Mouse (Mus musculus): ENCODE data around the gene Skint3. TPM values are rescaled to one million over a fixed set of nuclear protein-coding genes. Genes with fewer than 3 reads are reported as not detected.
"Not testable (repeated sequence)": the region's sequence is repeated elsewhere in the genome, so short reads cannot be mapped to it uniquely, and the experiment has no call there.

The Skint3 gene
- total and polyA plus RNA-seq, 2 experiments from 2014 or later: not detected

DNA sequence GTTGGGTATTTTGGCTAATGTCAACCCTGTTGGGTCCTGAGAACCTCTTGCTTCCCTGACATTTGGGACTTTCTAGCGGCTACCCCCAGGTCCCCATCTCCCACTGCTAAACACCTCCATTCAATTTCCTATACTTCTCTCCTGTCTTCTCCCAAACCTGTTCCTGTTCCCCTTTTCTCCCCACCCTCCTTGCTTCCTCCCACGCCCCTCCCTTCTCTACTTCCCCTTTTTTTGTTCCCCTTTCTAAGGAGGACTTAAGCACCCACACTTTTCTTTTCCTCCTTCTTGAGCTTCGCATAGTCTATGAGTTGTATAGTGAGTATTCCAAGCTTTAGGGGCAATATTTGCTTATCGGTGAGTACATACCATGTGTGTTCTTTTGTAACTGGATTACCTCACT is 56.4 kb downstream of the Skint3 start:
- no peak for ATAC-seq (ENCODE audit: insufficient read depth, low read depth)
- 66% methylated on average over 4 of the region's 4 CpGs for WGBS
- Histone ChIP-seq H3K27me3 (ENCODE audit: control insufficient read depth, insufficient read depth, low read length) (no peaks in the 10 kb centered on the region), H3K9me3 (replicated peaks; ENCODE audit: control insufficient read depth, low read length) (peaks cover 11% of the 10 kb centered on the region), H3K9ac (replicated peaks; ENCODE audit: low read depth, low read length) (no peak overlapping the region), H3K4me1 (ENCODE audit: control insufficient read depth, insufficient read depth) (no peaks in the 10 kb centered on the region), H3K4me3 (ENCODE audit: low read depth, low read length) (no peak overlapping the region), H3K36me3 (replicated peaks; ENCODE audit: control insufficient read depth, insufficient read depth, low read length) (no peaks in the 10 kb centered on the region), H3K27ac (ENCODE audit: low read depth) (no peak overlapping the region), H3K4me2 (ENCODE audit: low read depth, low read length) (no peak overlapping the region)
- no peak for DNase-seq (ENCODE audit: low spot score)
- no peak for TF ChIP-seq CTCF (IDR thresholded peaks at IDR 0.05; ENCODE audit: low read depth)
- no peak for TF ChIP-seq EP300 (IDR thresholded peaks at IDR 0.05; ENCODE audit: low read depth)

DNA sequence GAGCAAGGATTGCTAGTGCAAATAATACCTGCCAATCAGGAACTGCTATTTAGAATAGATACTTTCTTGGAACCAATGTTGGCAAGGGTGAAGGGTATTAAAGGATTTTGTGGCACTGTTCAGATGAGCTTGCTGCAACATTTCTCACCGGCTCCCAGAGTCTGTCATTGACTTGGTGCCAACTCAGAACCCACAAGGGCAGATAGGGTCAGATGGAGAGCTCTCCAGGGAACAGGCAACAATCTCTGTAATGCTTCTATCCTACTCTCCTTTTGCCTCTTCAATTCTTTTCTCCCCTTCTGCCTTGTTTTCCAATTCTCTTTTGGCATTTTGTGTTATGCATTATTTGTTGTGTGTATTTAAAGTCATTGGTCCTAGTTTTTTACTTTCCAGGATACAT is 70.3 kb downstream of the Skint3 start:
- no peak for ATAC-seq (ENCODE audit: insufficient read depth, low read depth)

DNA sequence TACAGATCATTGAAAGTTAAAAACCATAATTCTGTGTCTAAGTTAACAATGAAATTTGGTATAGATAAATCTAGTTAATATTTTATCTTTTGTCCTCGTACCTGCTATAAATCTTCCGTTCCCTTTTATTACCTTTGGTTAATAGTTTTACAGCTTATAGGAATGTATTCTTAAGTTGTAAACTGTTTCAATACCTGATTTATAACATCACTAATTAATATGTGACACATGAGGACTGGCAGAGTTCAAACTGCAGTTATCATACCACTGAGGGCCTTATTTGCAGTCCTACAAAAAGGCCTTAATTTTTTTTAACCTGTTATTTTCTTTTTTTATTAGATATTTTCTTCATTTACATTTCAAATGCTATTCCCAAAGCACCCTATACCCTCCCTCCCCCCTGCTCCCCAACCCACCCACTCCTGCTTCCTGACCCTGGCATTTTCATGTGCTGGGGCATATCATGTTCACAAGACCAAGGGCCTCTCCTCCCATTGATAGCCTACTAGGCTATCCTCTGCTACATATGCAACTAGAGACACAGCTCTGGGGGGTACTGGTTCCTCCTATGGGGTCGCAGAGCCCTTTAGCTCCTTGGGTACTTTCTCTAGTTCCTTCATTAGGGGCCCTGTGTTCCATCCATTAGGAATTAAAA is 70.9 kb downstream of the Skint3 start:
- 70% methylated on average over 3 of the region's 3 CpGs for WGBS
- H3K9me3 ChIP-seq (replicated peaks; ENCODE audit: control insufficient read depth, low read length): peaks cover 6% of the 10 kb centered on the region
- H3K4me3 ChIP-seq (ENCODE audit: low read depth, low read length): no peak overlapping the region
- no peak overlapping the region for H3K4me2 ChIP-seq (ENCODE audit: low read depth, low read length)
- H3K27ac ChIP-seq (ENCODE audit: low read depth): no peak overlapping the region
- H3K27me3 ChIP-seq (ENCODE audit: control insufficient read depth, insufficient read depth, low read length): no peaks in the 10 kb centered on the region
- no peaks in the 10 kb centered on the region for H3K4me1 ChIP-seq (ENCODE audit: control insufficient read depth, insufficient read depth)
- H3K9ac ChIP-seq (replicated peaks; ENCODE audit: low read depth, low read length): no peak overlapping the region
- H3K36me3 ChIP-seq (replicated peaks; ENCODE audit: control insufficient read depth, insufficient read depth, low read length): no peaks in the 10 kb centered on the region
- DNase-seq (ENCODE audit: low spot score) (no peak), ATAC-seq (ENCODE audit: insufficient read depth, low read depth) (no peak)
- no peak for TF ChIP-seq EP300 (IDR thresholded peaks at IDR 0.05; ENCODE audit: low read depth)
- TF ChIP-seq CTCF (IDR thresholded peaks at IDR 0.05; ENCODE audit: low read depth): no peak

More for the DNA sequence above, 70.3 kb downstream of the Skint3 start:
- 40% methylated on average over 1 of the region's 1 CpGs for WGBS
- DNase-seq (ENCODE audit: low spot score): no peak
- Histone ChIP-seq H3K27me3 (ENCODE audit: control insufficient read depth, insufficient read depth, low read length) (no peaks in the 10 kb centered on the region), H3K4me3 (ENCODE audit: low read depth, low read length) (no peak overlapping the region), H3K9me3 (replicated peaks; ENCODE audit: control insufficient read depth, low read length) (peaks cover under 1% of the 10 kb centered on the region), H3K4me2 (ENCODE audit: low read depth, low read length) (no peak overlapping the region), H3K27ac (ENCODE audit: low read depth) (no peak overlapping the region), H3K4me1 (ENCODE audit: control insufficient read depth, insufficient read depth) (no peaks in the 10 kb centered on the region), H3K36me3 (replicated peaks; ENCODE audit: control insufficient read depth, insufficient read depth, low read length) (no peaks in the 10 kb centered on the region), H3K9ac (replicated peaks; ENCODE audit: low read depth, low read length) (no peak overlapping the region)
- no peak for TF ChIP-seq EP300 (IDR thresholded peaks at IDR 0.05; ENCODE audit: low read depth)
- TF ChIP-seq CTCF (IDR thresholded peaks at IDR 0.05; ENCODE audit: low read depth): no peak

DNA sequence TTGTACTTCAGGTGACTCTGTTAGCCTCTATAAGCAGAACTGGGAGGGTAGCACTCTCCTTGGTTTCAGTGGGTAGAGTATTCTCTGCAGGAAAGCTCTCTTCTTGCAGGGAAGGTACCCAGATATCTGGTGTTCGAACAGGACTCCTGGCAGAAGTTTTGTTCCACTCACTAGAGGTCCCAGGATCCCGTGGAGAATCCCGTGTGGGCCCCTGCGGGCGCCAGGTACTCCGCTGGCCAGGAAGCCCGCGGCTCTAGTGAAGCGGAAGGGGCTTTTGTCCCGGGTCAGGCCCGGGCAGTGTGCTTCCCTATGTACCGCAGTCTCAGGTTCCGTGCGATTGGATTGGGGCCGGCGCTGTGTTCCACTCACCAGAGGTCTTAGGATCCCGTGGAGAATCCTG is 117.1 kb downstream of the Skint3 start:
- 86% methylated on average over 16 of the region's 17 CpGs for WGBS
- not testable (repeated sequence) for H3K9ac ChIP-seq (replicated peaks; ENCODE audit: low read depth, low read length)

More for the DNA sequence above, 117.1 kb downstream of the Skint3 start:
- not testable (repeated sequence) for H3K27me3 ChIP-seq (ENCODE audit: control insufficient read depth, insufficient read depth, low read length); DNase-seq (ENCODE audit: low spot score); H3K27ac ChIP-seq (ENCODE audit: low read depth); H3K4me1 ChIP-seq (ENCODE audit: control insufficient read depth, insufficient read depth); H3K36me3 ChIP-seq (replicated peaks; ENCODE audit: control insufficient read depth, insufficient read depth, low read length); H3K4me2 ChIP-seq (ENCODE audit: low read depth, low read length); ATAC-seq (ENCODE audit: insufficient read depth, low read depth); H3K9me3 ChIP-seq (replicated peaks; ENCODE audit: control insufficient read depth, low read length); H3K4me3 ChIP-seq (ENCODE audit: low read depth, low read length)

Other genes with a start within 250 kb of the Skint3 start
- gene Skint1, start 226.0 kb upstream of the Skint3 start, total RNA-seq (2014; rRNA removed; ENCODE audit: low replicate concordance): not detected in 2 replicates
- gene Skint1, start 226.0 kb upstream of the Skint3 start, polyA plus RNA-seq (2015; fragmentation: Nextera tagmentation; extraction: Ambion mirVana): not detected in 2 replicates
- not detected in 2 replicates for gene Skint4, start 160.2 kb upstream of the Skint3 start, total RNA-seq (2014; rRNA removed; ENCODE audit: low replicate concordance)
- gene Skint4, start 160.2 kb upstream of the Skint3 start, polyA plus RNA-seq (2015; fragmentation: Nextera tagmentation; extraction: Ambion mirVana): not detected in 2 replicates
- gene Skint9, start 201.7 kb downstream of the Skint3 start, total RNA-seq (2014; rRNA removed; ENCODE audit: low replicate concordance): not detected in 2 replicates
- gene Skint9, start 201.7 kb downstream of the Skint3 start, polyA plus RNA-seq (2015; fragmentation: Nextera tagmentation; extraction: Ambion mirVana): not detected in 2 replicates

Data from heart, postnatal 0 days (tissue).